Mouse (Mus musculus): ENCODE results near the gene Kalrn.

DNA sequence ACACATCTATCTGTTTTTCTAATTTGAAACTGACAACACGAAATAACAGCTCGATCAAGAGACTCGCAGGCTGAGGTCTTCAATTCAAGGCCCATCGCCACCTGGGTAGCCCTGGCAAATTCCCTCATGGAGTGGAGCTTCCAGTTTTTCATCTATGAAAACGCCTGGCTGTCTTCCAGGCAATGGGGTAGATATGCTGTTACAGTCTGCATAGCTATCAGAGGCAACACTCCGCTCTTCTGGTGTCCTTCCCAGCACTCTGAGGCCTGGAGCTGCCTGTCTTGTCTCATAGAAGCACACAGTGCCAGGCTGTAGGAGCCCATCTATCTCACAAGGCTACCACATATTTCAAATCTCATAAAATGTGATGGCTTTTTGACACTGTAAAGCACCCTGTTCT, 87.8 kb downstream of the Kalrn start:
- TF ChIP-seq CTCF (IDR thresholded peaks at IDR 0.05; ENCODE audit: extremely low read depth, insufficient read depth, low read length): no peak
- TF ChIP-seq POLR2A (IDR thresholded peaks at IDR 0.05; ENCODE audit: extremely low read depth, insufficient read depth, low read length): no peak
